8 mouse cellular contexts compared by ENCODE assay signal in genomic region chr5:31613852-31614286, GRCm38 (mm10). TPM values are rescaled to one million over a fixed set of nuclear protein-coding genes. Genes with fewer than 3 reads are reported as not detected.
DNase-seq lines count a peak whose midpoint lies in the region; ATAC-seq and TF ChIP-seq lines count a peak whose summit lies in the region.

No protein-coding gene starts in this region.

- H3K4me1 ChIP-seq in embryonic facial prominence, embryonic 13.5 days: peaks cover 12% of the 10 kb centered on the region
- H3K4me1 ChIP-seq in heart, adult 2 months (ENCODE audit: control insufficient read depth, insufficient read depth, low read length): peaks cover 4% of the 10 kb centered on the region
- peaks cover 12% of the 10 kb centered on the region for H3K4me1 ChIP-seq in limb, embryonic 12.5 days (replicated peaks)
- peaks cover 11% of the 10 kb centered on the region for H3K4me1 ChIP-seq in midbrain, embryonic 14.5 days (ENCODE audit: control insufficient read depth, insufficient read depth, low read length)

- H3K27ac ChIP-seq in embryonic facial prominence, embryonic 13.5 days: peak overlapping the region; percentile 90
- H3K27ac ChIP-seq in heart, adult 2 months: peak overlapping the region; percentile 93
- peak overlapping the region; percentile 91 for H3K27ac ChIP-seq in limb, embryonic 12.5 days
- H3K27ac ChIP-seq in midbrain, embryonic 14.5 days (replicated peaks; ENCODE audit: low read depth, low read length): peak overlapping the region; percentile 88

- peak overlapping the region; percentile 82 for H3K4me3 ChIP-seq in embryonic facial prominence, embryonic 13.5 days
- H3K4me3 ChIP-seq in heart, adult 2 months: peak overlapping the region; percentile 78
- H3K4me3 ChIP-seq in limb, embryonic 12.5 days (replicated peaks): peak overlapping the region; percentile 81
- peak overlapping the region; percentile 69 for H3K4me3 ChIP-seq in midbrain, embryonic 14.5 days (replicated peaks; ENCODE audit: low read depth, low read length)

- peak; percentile 61 for TF ChIP-seq EP300 in heart, adult 2 months (IDR thresholded peaks at IDR 0.05; ENCODE audit: insufficient read depth, low read depth, low read length)

- H3K9me3 ChIP-seq in embryonic facial prominence, embryonic 13.5 days: no peaks in the 10 kb centered on the region
- H3K9me3 ChIP-seq in limb, embryonic 12.5 days: no peaks in the 10 kb centered on the region
- H3K9me3 ChIP-seq in midbrain, embryonic 14.5 days (ENCODE audit: control insufficient read depth, low read length): no peaks in the 10 kb centered on the region

- peaks cover 29% of the 10 kb centered on the region for H3K36me3 ChIP-seq in embryonic facial prominence, embryonic 13.5 days
- H3K36me3 ChIP-seq in heart, adult 2 months (ENCODE audit: control insufficient read depth, insufficient read depth, low read length): peaks cover 14% of the 10 kb centered on the region
- peaks cover 34% of the 10 kb centered on the region for H3K36me3 ChIP-seq in limb, embryonic 12.5 days
- H3K36me3 ChIP-seq in midbrain, embryonic 14.5 days (ENCODE audit: control insufficient read depth, insufficient read depth, low read length): peaks cover 17% of the 10 kb centered on the region; the same call in 1 of the 2 replicates

- intact Hi-C loops in heart, adult 2 months (cut with DNase I): loop anchor here (1.0 to 5.0 kb wide), 4 partner anchors 43 to 523 kb away; partner anchors contain the start of genes Babam2, Fosl2 and Rbks

- peak; percentile 77; the same call in 1 of the 2 replicates for ATAC-seq in embryonic facial prominence, embryonic 13.5 days (ENCODE audit: insufficient number of reproducible peaks, insufficient read depth, low FRiP score, low TSS enrichment, low read depth)
- peak; percentile 90 for ATAC-seq in limb, embryonic 12.5 days (ENCODE audit: insufficient number of reproducible peaks, insufficient read depth, low FRiP score, low TSS enrichment, low read depth)
- peak; percentile 93 for ATAC-seq in midbrain, embryonic 14.5 days (ENCODE audit: low FRiP score, low TSS enrichment)

- peak overlapping the region; percentile 63 for H3K4me2 ChIP-seq in embryonic facial prominence, embryonic 13.5 days
- peak overlapping the region; percentile 56 for H3K4me2 ChIP-seq in limb, embryonic 12.5 days
- H3K4me2 ChIP-seq in midbrain, embryonic 14.5 days (ENCODE audit: low read length): peak overlapping the region; percentile 54

- no peaks in the 10 kb centered on the region; the same call in 1 of the 2 replicates for H3K79me2 ChIP-seq in heart, adult 2 months (replicated peaks; ENCODE audit: control insufficient read depth, insufficient read depth, low read length)

- no peaks in the 10 kb centered on the region for H3K27me3 ChIP-seq in embryonic facial prominence, embryonic 13.5 days
- no peaks in the 10 kb centered on the region for H3K27me3 ChIP-seq in heart, adult 2 months (ENCODE audit: control insufficient read depth, insufficient read depth, low read length)
- no peaks in the 10 kb centered on the region for H3K27me3 ChIP-seq in limb, embryonic 12.5 days
- no peaks in the 10 kb centered on the region for H3K27me3 ChIP-seq in midbrain, embryonic 14.5 days (ENCODE audit: control insufficient read depth, insufficient read depth, low read length)

- TF ChIP-seq POLR2A in heart, adult 2 months (IDR thresholded peaks at IDR 0.05; ENCODE audit: insufficient read depth, low read depth, low read length): peak; percentile 87

- WGBS in embryonic facial prominence, embryonic 13.5 days: under 1% methylated on average over 37 of the region's 37 CpGs
- under 1% methylated on average over 37 of the region's 37 CpGs for WGBS in heart, adult 2 months
- under 1% methylated on average over 37 of the region's 37 CpGs for WGBS in limb, embryonic 12.5 days
- 0% methylated on average over 37 of the region's 37 CpGs for WGBS in midbrain, embryonic 14.5 days

- H3K9ac ChIP-seq in embryonic facial prominence, embryonic 13.5 days: peak overlapping the region; percentile 88
- H3K9ac ChIP-seq in heart, adult 2 months (ENCODE audit: low read depth, low read length): peak overlapping the region; percentile 75
- H3K9ac ChIP-seq in limb, embryonic 12.5 days (replicated peaks): peak overlapping the region; percentile 85
- H3K9ac ChIP-seq in midbrain, embryonic 14.5 days (replicated peaks; ENCODE audit: low read length): peak overlapping the region; percentile 75

- peak; percentile 84 for TF ChIP-seq CTCF in heart, adult 2 months (IDR thresholded peaks at IDR 0.05)

- peak; percentile 94 for DNase-seq in 3T3-L1 (ENCODE audit: low read depth, low spot score)
- DNase-seq in adrenal gland, postnatal 4 days (ENCODE audit: low spot score in 2 of 2): peak; percentile 52 to 73
- DNase-seq in heart, adult 2 months: peak; percentile 88 to 91
- peak; percentile 86 to 90 for DNase-seq in kidney, adult 8-10 months
- DNase-seq in midbrain, embryonic 14.5 days: peak; percentile 93
- DNase-seq in spleen, adult 12 weeks (ENCODE audit: low spot score): peak; percentile 67

RNA-seq across cellular contexts. Expression of gene Mrpl33, which starts 17.1 kb away (rescaled TPM):
- 100 to 1,000 TPM; 262 to 270 TPM for total RNA-seq in adrenal gland, postnatal 4 days (2021)
- polyA plus RNA-seq in embryonic facial prominence, embryonic 13.5 days (2015; fragmentation: Nextera tagmentation; extraction: Ambion mirVana): 279 and 345 TPM in 2 replicates
- total RNA-seq in heart, adult 2 months (2021): 100 to 1,000 TPM; 281 to 332 TPM
- 47.7 and 66.6 TPM in 2 replicates for polyA plus RNA-seq in heart, adult 2 months (2012; rRNA removed)
- 256 and 289 TPM in 2 replicates for polyA plus RNA-seq in limb, embryonic 12.5 days (2016; fragmentation: Nextera tagmentation; extraction: Ambion mirVana)
- polyA plus RNA-seq in midbrain, embryonic 14.5 days (2014; fragmentation: Nextera tagmentation; extraction: Ambion mirVana): 179 and 211 TPM in 2 replicates

Comparison
In these comparisons a context has a peak if more than half of its experiments do, and no peak if none do; other contexts are left out.
1. Peak in every context shown above with its lines: DNase-seq, ATAC-seq, H3K4me3 ChIP-seq and H3K27ac ChIP-seq.